Mouse (Mus musculus): ENCODE measurements around the gene Slc28a3.

Gene Slc28a3

DNA sequence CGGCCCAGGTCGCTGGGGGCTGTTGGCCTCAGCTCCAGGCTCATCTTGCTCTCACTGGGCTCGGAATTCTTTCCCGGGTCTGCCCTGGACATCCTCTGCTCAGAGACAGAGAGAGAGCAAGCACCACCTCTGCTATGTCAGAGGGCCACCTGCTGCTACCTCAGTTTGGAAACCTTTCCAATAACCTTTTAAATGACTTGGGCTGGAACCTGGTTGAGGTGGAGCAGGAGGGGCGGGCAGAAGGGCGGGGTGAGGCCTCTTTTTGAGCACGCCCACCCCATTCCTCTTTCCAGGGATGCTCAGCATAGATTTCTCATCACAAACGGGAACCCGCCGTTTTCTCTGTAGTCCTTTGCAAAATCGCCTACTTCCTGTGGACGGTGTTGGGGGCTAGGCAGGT lies at the start of gene Slc28a3:
Gene Slc28a3 (minus strand): TSS at position 162 of the 400 bp plus-strand sequence.
- DNase-seq (ENCODE audit: low spot score), result no peak

DNA sequence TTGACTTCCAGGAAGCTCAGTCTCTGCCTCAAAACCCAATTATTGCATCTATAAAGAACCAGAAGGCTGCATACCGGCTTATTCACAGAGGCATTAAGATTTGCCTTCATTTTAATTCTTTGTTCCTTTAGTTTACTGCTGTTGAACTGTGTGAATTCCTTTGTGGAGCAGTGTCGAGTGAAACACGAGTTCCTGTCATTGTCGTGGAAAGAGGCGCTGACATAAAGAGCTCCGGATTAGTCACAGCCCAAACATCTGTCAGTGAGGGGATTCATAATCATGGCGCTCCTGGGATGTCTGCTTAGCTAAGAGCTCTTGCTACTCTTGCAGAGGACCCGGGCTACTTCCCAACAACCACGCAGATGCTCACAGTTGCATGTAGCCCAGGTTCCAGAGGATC lies 47.3 kb upstream of the Slc28a3 start:
- no peak for DNase-seq (ENCODE audit: low spot score)

DNA sequence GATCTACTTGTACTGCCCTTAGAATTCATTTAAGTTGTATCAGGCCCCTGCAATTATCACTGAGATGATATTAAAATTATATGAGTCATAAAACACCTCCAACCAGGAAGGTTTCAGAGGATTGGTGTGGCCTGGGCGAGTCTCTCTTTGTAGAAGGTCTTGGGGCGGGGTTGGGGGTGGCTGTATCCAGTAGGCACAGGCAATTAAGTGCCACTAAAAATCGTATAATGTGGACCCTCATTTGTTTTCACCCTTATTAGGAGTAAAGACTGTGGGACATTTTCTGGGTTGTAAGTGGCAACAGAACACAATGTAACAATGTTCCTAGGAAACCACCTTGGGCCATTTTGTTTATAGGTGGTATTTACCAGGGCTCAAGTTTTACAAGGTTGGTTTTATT lies 46.2 kb upstream of the Slc28a3 start:
- DNase-seq (ENCODE audit: low spot score), result no peak

DNA sequence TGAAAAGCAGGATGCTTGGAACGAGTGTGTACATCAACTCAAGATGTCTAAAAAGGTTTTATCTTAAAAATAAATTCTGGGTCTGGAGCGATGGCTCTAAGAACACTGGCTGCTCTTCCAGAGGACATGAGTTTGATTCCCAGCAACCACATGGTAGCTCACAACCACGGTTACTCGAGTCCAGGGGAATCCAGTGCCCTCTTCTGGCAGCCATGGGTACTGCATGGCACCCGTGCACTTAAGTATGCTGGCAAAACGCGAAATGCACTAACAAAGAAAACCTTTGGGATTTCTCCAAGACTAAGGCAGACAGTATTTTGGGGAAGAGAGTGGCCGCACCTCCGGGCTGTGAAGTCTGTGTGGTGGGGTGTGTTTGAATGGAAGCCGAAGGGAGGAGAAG lies 44.9 kb upstream of the Slc28a3 start:
- no peak for DNase-seq (ENCODE audit: low spot score)

DNA sequence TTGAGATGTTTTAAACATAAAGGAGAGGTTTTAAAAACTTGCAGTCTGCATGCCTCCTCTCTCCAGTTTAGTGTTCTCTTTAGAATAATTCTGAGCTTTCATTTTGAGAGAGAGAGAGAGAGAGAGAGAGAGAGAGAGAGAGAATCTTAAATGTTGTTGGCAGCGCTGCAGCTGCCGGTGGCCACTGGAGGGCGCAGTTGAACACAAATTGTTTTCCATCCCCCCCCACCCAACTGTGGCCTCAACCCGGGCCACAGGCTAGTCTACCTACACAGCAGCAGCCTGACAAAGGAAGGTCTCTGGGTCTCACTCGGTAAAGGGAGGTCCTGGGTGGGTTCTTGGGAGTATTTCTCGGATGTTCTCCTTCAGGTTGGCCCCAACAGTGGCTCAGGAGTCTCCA lies 29.7 kb upstream of the Slc28a3 start:
- peak; percentile 40 for DNase-seq (ENCODE audit: low spot score)

DNA sequence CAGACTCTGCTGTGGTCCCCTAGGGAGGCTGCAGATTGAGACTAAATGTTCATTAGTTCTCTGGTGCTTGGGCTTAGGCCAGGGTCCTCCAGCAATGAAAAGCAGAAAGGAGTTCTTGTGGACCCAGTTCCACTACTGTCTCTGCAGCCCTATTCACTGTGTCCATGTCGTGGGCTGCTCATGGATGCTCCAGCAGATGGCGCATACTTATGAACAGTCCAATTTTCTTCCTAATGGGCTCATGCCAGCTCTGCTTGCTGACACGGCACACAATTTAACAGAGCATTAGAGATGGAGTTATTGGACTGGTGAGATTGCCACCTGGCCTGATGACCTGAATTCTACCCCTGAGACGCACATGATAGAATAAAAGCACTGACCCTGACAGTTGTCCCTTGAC lies 28.3 kb upstream of the Slc28a3 start:
- peak; percentile 23 for DNase-seq (ENCODE audit: low spot score)

DNA sequence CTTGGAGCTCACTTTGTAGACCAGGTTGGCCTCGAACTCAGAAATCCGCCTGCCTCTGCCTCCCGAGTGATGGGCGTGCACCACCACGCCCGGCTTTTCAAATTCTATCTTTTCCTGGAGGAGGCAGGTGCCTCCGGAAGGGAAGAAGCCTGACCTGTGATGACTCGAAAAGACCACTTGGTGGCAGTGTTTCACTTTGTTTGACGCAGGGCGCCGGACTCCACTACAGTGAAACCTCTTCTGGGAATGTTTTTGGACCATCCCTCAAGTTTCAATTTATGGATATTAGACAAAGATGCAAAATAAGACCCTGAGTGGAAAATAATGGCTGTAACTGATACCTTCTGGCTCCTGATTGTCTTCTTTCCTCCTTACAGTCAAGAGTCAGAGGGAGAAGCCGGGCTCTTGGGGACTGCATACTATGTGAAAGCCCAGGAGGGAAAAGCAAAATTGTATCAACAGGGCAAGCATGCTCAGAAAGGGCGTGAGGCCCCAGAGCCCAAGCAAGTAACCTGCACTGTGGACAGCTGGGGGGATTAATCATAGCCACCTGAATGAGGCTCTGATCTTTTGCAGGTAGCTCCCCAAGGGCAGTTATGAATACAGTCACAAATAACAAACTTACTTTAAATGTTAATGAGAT lies 26.8 kb upstream of the Slc28a3 start:
- peak; percentile 38 for DNase-seq (ENCODE audit: low spot score)

DNA sequence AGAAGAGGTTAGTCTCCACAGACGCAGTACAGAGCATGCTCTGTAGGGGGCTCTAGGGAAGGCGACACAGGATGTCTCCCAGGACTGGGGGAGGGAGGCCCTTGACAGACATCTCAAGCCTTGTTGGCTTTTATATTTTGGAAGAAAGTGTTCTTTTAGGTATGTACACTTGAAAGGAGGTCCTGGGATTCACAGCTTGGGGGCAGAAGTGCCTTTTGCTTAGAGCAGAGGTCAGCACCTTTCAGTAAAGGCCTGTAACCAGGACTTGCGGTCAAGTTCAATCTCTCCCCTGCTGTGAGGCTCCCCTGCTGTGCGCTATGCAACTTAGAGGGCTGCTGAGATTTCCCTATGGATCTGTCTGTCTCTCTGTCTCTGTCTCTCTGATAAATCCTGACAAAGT lies 23.2 kb upstream of the Slc28a3 start:
- no peak for DNase-seq (ENCODE audit: low spot score)

DNA sequence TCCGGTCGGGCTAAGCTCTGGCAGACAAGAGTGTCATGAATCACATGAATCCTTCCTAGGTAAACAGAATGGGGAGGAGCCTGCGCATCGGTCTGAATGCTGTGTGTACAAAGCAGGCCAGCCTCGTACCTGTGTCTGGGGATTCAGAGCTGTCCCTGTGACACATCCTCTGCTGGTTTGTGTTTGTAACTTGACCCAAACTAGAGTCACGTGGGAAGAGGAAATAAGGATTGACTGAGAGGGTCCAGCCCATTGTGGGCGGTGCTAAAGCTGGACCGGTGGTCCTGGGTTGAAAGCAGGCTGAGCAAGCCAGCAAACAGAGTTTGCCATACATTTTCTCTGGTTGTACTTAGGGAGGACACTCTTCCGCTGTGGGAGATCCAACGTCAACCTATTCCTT lies 20.1 kb upstream of the Slc28a3 start:
- no peak for DNase-seq (ENCODE audit: low spot score)

DNA sequence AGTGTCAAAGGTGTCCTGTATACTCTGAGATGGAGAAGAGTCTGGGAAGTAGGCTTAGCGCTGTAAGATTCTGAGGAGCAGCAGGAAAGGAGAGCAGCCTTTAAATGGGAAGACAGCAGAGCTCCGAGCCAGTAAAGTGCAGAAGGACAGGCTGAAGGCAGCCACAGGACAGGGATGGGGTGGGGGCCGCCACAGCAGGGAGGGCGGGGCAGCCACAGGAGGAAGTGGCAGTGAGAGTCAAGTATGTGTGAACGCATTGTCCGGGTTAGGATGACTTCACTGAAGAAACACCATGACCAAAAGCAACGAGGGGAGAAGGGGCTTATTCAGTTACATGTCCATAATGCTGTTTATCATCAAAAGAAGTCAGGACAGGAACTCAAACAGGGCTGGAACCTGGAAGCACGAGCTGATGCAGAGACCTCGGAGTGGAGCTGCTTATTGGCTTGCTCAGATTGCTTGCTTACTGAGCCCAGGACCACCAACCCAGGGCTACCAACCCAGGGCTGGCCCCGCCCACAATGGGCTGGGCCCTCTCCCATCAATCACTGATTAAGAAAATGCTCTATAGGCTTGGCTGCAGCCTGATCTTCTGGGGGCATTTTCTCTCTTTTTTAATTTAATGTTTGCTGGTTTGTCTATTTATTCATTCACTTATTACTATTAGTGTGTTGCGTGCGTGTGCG lies 18.8 kb upstream of the Slc28a3 start:
- no peak for DNase-seq (ENCODE audit: low spot score)

DNA sequence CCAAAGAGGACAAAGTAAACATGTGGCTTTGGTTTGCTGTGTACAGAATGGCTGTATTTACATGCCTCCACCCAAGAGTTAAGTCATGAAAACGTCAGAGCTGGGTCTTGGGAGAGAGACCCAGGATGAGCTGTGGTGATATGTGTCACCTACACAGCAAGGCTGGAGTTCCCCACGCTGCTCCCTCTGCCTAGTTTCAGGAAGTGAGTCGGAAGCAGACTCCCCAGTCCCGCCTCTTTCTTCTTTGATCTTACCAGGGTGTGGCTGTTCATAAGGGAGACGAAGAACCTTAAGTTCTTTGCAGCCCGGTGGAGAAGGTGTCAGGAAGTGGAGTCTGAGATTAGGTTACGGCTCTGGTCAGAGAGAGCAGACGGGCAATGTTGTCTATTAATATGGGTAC lies 12.0 kb upstream of the Slc28a3 start:
- DNase-seq (ENCODE audit: low spot score), result no peak

DNA sequence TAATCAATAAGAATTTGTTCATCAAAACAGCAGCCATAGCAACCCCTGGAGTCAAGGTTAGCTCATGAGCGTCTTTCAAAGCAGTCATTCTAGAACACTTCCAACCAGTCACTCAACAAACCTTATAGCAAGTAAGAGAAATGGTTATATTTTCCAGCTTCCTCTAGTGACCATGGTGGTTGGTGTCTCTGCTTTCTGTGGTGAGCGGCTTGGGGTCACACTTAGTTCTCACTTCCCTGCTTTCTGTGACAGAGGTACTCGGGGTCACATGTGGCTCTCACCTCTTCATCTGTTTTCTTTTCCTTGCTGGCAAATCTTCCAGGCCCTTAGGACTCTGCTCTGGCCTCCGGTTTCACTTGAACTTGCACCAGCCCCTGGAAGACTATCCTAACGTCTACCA lies 8.6 kb upstream of the Slc28a3 start:
- no peak for DNase-seq (ENCODE audit: low spot score)

DNA sequence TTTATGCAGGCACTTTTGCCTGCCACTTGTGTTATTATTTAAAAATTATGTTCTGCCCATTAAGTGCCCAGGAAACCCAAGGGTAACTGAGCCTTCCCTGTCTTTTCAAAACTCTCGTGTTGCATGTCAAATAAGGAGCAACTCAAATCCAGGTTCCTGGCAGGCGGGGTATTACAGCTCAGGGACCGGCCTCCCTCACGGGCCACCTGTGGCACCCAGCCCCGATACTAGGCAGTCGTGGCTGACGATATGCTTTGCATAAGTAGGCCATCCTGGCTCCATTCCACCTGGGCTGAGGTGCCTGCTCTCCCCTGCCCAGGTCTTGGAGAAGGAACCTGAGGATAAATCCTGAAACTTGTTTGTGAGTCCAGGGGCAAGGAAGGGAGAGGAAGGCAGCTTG lies 618 bp downstream of the Slc28a3 start:
- DNase-seq (ENCODE audit: low spot score), result no peak

DNA sequence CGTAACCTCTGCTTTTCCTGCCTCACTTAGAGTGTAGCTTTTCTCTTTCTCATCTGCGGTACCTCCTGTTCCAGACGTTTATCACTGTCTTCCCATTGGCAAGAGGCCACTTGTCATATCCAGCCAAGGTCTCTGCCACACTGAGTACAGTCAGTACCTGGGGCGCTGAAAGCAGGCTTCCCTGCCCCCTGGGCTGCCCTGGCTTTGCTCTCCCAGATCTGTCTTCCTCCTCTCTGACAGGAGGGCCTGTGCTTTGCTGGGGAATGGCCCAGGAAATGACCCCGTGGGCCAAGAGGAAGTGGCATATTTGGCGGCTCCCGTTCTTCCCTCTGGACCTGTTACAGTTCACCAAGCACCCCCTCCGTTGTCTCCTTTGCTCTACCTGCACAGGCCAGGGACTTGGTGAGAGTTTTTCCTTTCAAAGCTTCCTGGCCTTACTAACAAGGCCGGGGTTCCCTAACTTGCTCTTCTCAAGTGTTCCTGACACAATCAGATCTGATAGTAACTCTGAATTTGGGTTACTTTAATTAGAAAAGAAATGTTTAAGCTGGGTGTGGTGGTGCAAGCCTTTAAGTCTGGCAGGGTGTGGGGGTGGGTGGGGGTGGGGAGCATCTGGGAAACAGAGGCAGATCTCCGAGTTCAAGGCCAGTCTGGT lies 9.3 kb downstream of the Slc28a3 start:
- DNase-seq (ENCODE audit: low spot score), result peak; percentile 61

DNA sequence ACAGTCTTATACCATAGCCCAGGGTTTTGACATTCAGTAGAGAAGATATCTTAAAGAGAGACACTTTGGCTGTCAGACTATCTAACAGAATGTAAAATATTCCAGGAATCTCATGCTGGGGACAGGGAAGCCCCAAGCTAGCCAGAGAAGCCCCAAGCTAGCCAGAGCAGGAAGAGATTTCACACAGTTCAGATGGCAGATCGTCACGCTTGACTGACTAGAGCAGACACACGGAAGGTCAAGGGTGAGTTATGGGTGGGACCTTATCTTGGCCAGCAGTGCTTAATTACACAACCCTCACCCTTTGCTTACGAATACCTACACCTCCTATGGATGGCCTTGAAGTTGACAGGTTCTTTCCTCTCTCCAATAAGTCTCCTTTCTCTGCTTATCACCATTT lies 12.1 kb downstream of the Slc28a3 start:
- no peak for DNase-seq (ENCODE audit: low spot score)

DNA sequence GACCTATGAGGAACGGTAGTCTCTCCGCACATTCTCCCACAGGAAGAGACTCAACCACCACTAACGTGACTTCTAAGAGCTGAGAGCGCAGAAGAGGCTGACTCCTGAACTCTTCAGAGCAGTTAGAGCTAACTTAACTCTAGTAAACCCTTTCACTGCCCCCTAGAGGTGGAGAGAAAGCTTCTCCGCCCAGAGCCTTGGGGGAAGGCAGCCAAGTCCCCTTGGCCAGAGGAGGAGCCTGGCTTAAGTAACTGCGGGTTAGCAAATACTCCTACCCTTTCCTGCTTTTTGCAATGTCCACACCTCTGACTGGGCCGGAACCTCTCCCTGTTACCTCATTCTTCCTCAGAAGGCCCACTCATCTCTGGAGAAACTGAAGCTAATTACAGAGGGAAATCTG lies 17.5 kb downstream of the Slc28a3 start:
- DNase-seq (ENCODE audit: low spot score), result peak; percentile 72

DNA sequence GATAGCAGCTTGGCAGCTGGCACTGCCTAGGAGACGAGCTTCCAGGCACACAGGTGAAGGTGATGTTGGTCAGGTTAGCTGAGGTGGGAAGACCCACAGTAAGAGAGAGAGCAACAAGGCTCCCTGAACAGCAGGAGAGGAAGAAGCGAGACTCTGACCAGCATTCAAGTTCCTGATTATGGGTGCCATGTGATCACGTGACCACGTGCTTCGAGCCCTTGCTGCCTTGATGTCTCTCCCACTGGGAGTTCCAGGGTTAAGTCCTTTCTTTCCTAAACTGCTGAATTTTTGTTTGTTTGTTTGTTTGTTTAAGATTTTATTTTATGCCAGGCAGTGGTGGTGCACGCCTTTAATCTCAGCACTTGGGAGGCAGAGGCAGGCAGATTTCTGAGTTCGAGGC lies 18.8 kb downstream of the Slc28a3 start:
- DNase-seq (ENCODE audit: low spot score), result no peak

DNA sequence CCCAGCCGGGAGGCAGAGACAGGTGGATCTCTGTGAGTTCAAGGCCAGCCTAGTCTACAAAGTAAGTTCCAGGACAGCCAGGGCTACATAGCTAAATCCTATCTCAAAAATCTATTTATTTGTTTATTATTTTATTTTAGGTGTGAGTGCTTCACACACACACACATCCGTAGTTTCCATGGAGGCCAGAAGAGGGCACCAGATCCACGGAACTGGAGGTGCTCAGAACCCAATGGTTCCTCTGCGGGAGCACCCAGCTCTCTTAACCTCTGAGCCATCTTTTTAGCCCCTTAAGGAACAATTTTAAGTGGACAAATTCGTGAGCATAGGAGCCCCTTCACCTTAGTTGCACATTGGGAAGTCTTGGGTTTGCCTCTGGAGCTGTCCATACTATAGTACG lies 20.0 kb downstream of the Slc28a3 start:
- DNase-seq (ENCODE audit: low spot score), result peak; percentile 43

DNA sequence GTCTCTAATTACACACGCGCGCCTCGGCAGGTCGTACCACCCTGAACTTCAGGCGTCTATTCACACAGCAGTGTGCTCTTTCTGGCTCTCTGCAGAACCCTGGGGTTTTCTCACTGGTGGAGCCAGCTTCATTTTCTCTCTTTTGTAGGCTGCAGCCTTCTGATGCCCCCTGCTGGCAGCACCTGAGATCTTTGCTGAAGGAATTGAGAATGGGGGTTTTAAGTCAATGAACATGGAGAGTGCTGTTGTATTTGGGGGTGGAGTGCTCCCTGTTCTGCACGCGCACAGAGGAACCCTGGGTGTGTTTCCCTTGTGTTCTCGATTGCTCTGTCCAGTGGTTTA lies 21.2 kb downstream of the Slc28a3 start:
- DNase-seq (ENCODE audit: low spot score), result peak; percentile 67

DNA sequence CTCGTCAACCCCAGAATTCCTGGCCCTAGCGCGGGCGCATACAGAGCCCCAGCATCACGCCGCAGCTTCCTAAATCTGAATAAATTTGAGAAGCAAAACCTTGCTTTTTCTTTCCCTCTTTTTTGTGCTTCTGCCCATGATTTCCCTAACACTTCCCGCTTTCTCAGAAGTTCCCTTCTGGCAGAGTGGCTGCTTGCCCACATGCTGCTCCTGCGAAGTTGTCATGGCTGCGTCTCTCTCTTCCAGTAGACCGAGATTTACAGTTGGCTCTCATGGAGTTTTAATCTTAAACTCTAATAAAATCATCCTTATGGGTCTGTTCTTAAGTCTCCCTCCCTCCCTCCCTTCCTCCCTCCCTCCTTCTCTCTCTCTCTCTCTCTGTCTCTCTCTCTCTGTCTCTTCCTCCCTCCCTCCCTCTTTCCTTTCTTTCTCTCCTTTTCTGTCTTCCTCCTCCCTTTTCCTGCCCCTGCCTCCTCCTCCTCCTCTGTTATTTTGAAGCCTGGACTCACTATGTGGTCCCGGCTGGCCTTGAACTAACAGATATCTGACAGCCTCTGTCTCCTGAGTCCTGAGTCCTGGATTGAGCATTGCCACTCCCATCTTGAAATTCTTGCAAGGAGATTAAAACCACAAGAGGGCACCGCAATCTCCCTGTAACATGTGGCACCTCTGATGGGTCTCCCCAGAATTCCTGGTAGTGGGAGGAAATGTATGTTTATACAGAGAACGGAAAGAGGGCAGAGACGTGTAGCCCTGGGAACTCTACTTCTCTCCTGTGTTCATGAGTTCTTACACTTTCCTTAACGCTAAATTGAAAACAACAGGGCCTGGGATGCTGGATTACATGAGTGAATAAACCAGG lies 21.8 kb downstream of the Slc28a3 start:
- DNase-seq (ENCODE audit: low spot score), result no peak

DNA sequence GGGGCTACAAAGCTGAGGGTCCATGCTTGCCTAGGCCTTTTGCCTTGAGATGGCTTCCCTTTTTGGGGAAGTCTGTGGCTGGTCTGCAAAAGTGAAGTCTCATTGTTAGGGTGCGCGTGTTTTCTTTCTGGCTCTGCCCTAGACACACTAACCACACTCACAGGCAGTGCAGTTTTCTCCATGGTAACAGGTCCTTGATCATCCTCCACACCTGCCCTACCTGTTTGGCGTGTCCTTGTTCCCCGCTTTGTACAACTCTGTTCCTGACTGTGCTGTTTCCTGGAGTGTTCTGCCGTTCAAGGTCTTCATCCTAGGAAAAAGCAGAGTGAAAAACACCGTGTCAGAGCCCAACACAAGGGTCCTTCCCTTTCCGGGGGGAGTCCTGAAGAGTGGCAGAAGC lies 22.7 kb downstream of the Slc28a3 start:
- no peak for DNase-seq (ENCODE audit: low spot score)

DNA sequence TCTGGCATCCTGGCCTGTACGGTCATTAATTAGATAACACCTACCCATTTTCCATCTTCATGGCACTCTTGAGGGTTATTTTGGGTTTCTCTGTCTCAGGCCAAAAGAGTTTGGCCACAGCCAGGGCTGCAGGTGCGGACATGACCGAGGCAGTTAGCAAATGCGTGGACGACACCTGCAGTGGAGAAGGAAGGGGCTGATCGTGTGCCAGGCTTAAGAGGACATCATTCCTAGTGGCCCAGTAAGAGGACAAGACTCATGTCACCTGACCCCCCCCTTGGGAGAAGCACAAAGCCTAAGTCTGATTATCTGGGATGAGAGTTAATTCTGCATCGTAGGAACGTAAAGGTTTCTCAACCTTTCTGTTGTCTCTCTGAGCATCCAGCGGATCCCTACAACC lies 44.5 kb downstream of the Slc28a3 start:
- DNase-seq (ENCODE audit: low spot score), result no peak

All from ovary, postnatal 36 days (tissue).